Mouse (Mus musculus): ENCODE measurements around the gene Pigq. TPM values are rescaled to one million over a fixed set of nuclear protein-coding genes. Genes with fewer than 3 reads are reported as not detected.

Gene Pigq
- total RNA-seq, 2 experiments from 2014 or later: 135 to 137 TPM

DNA sequence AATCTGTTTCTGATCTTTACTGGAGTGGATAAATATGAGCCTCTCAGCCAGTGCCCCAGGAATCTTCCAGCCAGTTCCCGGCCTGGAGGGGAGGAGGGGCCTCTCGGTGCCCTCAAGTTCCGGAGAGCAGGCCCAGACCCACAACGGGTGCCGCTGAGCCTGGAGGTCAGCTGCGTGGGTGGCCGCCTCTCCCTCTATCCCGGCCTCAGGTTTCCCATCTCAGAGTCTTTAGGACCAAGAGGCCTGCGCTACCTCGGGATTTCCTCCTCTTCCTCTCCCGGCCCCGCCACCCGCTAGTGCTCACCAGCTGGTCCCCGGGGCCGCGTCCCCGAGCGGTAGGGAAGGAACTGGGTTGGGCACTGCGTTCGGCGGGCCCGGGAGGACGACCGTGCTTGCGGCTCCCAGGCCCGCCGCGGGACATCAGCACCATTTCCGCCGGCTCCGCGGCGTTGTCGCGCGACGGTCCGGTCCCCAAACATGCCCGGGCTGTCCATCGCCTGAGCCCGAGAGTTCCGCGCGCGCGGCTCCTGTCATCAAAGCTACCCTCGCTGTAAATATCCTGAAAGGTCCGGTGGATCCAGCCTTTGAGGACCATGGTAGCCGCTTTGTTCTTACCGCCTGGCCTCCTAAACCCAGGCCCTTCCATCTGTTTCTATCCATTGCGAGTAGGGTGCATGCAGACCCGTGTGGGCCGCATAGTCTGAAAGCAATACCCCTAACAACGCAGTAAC, 3.1 kb downstream of the Pigq start:
- DNase-seq (ENCODE audit: extremely low spot score in 1 of 2, low spot score in 1 of 2): peak; percentile 77 to 81

DNA sequence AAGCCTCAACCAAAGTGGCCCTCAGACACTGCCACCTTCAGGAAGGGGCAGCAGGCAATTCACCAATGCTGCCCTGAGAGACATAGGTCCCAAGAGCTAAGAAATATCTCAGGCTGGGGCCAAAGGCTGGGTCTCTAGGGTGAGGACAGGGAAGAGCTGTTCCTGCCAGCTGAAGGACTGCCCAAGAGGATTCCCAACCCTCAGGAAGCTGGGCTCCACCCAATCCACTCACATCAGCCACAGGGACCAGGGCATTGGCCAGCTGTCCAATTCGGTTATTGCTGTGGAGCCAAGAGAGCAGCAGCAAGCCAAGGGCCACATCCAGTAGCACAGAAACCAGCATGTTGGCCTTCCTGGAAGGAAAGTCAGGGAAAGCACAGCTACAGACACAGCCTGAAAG, 10.2 kb downstream of the Pigq start:
- no peak for DNase-seq (ENCODE audit: extremely low spot score in 1 of 2, low spot score in 1 of 2)

DNA sequence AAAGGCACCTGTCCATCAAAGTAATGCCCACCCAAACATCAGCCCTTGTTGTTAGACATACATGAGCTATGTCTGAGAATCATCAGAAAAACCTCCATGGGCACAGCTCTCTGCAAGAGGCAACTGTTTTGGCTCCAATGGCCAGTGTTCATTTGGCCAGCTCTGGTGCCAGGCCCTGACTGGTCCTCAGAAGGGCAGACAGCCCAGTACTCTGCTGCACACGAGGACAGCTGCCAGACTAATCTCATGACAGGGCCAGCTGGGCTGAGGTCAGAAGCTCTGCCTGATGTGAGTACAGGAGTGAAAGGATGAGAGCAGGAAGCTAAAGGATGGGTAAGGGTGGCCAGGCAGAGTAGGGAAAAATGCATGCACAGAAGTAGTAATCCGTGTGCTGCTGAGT, 19.4 kb downstream of the Pigq start:
- DNase-seq (ENCODE audit: extremely low spot score in 1 of 2, low spot score in 1 of 2): no peak

DNA sequence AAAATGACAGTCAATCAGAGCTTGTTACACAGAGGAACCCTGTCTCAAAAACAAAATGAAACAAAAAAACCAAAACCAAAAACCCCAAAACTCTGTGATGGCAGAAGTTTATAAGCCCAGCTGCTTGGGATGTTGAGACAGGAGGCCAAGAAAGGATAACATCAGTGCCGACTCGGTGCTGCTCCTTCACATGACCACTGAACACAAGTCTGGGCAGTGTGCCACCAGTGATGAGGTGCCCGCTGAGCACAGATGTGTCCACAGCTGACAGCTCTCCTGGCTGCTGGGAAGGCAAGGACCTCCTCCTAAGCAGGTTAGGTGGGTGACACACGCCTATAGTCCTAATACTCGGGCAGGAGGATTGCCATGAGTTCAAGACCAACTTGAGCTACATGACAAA, 22.6 kb downstream of the Pigq start:
- DNase-seq (ENCODE audit: extremely low spot score in 1 of 2, low spot score in 1 of 2): no peak

DNA sequence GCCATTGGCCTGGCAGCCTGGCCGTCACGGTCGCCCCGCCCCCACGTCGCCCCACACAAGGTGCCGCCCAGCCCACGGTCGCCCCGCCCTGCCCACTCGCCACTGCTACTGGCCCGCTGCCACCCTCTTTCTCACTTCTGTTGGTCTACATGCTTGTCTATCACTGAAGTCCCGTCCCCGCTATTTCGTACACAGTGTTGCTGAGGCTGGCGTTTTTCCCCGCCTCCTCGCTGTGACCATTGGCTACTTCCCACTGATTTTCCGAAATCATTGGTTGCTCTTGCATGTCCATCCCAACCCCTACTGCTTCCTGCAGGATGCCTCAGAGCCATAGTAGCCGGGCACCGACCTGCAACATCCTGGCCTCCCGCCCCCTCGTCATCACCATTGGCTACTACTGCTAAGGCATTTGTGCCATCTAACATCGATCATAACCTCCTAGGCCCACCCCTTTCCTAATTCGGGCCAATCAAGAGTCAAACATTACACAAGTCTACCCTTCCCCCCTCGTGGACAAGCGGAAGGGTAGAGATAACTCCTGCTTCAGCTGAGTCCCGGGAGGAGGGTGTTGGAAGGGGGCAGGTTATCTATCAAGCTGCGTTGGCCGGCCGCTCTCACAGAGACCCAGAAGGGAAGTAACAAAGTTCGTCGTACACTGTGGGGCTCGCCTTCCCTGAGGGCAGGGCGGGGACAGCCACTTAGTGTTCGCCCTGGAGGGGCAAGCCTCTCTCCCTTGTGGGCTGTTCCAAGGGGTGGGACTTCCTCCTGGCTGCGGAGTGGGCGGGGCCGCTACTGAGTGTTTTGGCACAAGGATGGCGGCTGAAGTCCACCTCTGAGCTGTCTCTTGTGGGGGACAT, 24.7 kb downstream of the Pigq start:
- DNase-seq (ENCODE audit: extremely low spot score in 1 of 2, low spot score in 1 of 2): peak; percentile 100

DNA sequence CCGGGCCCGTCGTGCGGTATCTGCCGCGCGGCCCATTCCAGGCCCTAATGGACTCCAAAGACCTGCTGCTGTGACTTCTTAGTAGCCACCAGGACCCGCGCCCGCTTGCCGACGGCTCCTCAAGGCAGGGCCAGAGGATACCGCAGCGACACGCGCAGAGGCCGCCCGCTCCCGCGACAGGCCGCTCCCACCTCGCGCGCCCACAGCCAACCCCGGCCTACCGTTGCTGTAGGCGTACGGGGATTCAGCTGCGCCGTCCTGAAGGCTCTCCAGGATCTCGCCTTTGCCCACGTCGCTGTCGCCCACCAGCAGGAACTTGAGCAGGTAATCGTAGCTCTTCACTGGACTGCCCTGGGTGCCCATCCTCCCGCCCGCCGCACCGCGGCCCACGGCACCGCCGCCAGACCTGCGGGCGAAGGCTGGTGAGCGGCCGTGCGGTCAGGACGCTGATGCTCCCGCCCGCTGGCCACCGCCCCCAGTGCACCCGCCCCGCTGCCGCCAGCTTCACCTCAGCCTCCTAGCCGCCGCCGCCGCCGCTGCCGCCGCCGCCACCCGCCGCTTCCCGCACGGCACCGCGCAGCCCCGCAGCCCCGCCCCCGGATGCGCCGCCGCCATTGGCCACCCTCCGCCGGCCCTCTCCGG, 25.5 kb downstream of the Pigq start, which contains the start of gene Rab40c:
Rab40c (minus strand) TSS at position 584 of the 642 bp plus-strand sequence.
- peak in 1 of 2 experiments; percentile 23 for DNase-seq (ENCODE audit: extremely low spot score in 1 of 2, low spot score in 1 of 2)

DNA sequence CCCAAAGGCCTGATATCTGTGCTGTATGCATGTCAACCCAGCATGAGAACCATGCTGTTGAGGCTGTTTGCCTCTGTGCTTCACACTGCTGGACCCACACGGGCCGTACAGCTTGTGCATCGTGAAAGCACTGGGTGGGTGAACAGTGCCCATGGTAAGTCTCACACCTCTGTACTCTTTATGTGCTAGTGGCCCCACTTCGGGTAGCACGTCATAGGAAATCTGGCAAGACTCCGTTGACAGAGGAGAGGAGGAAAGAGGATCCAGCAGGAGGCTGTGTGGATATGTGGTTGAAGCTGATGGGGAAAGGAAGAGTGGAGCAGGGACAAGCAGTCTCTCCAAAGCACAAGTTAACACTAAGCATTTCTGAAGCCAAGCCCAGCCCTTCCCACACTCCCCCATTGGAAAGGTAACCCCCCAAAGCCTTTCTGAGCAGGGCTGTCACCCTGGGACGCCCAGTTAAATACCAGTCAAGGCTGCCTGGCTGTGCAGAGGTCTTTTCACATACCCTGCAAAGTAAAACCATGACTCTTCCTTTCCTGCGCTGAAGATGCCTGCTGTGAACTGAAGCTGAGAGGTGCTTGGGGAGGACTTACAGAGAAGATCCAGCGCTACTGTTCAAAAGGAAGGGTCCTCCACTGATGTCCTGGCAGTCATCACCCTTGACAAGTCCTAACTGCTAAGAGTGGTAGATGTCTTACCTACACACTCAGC, 26.5 kb downstream of the Pigq start:
- no peak for DNase-seq (ENCODE audit: extremely low spot score in 1 of 2, low spot score in 1 of 2)

DNA sequence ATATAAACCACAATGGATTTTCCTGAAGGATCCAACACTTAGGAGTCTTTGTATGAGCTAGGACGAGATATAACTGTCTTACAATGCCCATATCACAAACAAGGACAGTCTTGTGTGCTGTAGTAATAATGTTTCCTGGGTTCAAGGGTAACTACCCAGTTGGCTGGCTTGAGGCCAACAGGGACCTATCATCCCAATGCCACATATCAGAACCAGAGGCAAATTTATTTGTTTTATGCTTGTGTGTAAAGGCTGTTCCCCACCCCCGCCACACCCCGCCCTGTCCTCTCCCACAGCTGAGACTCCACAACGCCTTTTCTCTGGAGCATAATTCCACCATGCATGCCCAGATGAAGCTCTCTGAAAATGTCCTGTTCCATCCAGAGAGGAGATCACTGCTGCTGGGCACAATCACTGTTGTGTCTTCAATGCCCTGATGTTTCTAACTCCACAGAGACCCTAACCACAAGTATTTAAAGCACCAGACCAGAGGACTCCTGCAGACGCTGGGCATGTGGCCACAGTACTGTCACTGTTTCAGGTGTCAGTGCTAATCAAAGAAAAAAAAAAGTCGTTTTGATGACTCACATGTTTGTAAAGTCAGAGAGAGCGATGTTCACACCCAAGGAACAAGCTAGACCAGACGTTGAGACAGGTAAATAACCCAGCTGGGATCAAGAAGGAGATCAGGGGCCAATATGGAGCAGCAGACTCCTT, 27.6 kb downstream of the Pigq start:
- no peak for DNase-seq (ENCODE audit: extremely low spot score in 1 of 2, low spot score in 1 of 2)

DNA sequence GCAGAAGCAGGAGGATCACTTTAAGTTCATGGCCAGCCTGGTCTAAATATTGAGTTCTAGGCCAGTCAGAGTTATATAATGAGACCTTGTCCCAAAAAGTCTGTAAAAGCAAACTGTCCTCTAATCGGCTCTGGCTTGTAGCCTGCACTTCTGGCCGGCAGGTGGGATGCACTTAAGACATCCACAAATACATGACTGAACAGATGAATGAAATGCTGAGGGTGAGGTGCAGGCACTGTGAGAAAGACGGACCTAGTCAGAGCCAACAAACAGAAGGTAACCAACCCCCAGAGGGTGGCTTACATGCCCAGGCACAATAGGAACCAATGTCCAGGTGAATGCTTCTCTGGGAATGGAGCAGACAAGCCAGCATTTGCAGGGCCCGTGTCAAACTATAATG, 30.4 kb downstream of the Pigq start:
- no peak for DNase-seq (ENCODE audit: extremely low spot score in 1 of 2, low spot score in 1 of 2)

DNA sequence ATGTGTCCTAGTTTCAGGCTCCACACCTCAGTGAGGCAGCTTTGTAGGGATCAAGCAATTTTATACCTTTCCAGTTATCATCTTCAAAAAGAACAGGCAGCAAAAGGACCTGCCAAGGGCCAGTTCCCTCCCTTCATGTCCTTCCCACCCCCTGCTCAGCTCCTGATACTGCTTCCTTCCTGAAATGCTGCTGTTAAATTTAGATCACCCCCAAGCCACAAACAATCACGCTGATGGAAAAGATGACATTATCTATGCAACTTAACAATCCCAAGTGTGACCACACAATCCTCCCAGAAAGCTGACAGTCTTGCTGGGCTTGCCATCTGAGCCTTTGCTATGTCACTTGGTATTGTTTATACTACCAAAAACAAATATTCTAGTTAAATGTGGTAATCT, 30.9 kb downstream of the Pigq start:
- no peak for DNase-seq (ENCODE audit: extremely low spot score in 1 of 2, low spot score in 1 of 2)

DNA sequence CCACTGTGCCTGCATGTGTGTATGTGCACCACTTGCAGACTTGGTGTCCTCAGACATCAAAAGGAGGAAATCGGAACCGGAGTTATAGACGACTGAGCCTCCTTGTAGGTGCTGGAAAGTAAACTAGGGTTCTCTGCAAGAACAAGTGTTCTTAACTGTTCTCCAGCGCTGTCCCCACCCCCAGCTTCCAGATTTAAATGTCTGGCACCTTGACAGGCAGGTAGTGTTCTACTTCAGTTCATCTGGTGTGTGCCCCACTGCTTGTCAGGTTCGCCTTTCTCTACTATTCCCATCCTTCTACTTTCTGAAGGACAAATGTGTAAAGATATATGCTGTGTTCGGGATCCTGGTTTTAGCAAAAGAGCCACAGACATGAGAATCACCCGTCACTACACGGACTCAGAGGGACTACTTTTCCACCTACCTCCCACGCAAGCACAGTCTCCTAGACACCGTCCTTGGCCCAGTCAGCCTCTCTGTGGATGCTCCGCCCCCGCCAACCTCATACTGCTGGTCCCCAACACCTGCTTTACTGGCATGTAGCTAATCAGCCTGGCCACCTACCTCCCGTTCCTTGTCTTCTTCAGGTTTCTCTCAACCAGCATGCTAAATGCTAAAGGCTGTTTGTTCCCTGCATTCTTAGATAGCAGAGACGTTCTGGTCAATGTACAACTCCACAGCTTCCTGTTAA, 31.4 kb downstream of the Pigq start:
- DNase-seq (ENCODE audit: extremely low spot score in 1 of 2, low spot score in 1 of 2): peak; percentile 33 to 47

DNA sequence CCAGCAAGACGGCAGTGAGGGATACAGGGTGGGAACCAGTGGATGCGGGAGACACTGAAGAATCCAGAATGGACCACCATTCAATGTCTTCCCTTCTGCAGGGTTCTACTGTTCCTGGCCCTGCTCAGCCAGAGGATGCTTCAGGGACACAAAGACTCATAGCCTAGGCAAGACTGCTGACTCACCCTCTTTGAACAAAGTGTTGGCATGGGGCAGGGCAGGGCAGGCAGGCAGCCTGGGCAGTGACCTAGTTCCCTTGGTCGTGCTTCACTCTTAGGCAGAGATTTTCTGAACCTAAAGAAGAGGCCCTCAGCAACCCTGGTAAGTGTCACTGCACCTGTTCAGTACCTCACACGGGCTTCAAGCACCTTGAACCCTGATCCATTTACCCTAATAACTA, 32.9 kb downstream of the Pigq start:
- DNase-seq (ENCODE audit: extremely low spot score in 1 of 2, low spot score in 1 of 2): no peak

DNA sequence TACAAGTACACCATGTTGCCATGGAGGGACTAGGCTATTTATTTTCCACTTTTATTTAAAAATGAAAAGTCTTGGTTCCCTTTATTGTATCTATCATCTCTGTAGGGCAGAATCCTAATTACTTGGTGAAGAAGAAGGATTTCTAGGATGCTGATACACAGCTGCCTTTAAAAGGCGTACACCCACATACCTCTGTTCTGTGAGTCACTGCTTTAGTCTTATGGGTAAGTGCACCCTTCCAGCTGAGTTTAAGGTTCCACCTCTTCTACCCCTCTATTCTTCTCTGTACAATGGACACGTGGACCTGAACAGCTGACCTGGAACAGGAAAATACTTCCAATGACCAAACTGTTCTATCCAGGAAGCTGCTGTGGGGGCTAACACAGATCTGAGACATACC, 37.1 kb downstream of the Pigq start:
- no peak for DNase-seq (ENCODE audit: extremely low spot score in 1 of 2, low spot score in 1 of 2)

DNA sequence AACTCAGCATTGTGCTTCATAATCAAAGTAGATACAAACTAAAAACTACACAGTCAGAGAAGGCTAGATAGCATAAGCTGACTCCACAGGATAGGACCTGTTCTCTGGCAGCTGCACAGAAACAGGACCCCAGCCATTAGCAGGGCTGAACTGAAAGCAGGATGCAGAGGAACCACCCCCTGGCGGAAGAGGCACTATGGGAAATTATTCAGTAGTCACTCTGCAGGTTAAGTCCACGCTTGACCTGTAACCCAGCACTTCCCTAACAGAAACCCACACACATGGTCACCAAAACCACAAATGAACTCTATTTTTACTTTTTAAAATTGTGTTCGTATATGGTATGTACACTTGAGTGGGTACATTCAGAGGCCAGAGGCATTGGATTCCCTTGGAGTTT, 41.7 kb downstream of the Pigq start:
- no peak for DNase-seq (ENCODE audit: extremely low spot score in 1 of 2, low spot score in 1 of 2)

DNA sequence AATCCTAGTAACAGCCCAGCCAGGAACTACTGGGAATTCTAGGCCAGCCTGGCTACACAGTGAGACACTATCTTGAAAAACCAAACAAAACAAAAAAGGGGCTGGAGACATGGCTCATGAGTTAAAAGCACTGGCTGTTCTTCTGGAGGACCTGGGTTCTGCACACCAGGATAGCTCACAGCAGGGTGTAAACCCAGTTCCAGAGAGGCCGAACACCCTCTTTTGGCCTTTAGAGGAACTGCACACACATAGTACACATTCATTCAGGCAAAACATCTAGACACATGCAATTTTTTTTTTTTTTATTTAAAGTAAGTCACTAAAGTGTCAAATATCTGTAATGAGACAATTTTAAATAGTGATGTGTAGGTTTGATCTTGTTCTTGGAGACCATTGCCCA, 44.5 kb downstream of the Pigq start:
- DNase-seq (ENCODE audit: extremely low spot score in 1 of 2, low spot score in 1 of 2): no peak

DNA sequence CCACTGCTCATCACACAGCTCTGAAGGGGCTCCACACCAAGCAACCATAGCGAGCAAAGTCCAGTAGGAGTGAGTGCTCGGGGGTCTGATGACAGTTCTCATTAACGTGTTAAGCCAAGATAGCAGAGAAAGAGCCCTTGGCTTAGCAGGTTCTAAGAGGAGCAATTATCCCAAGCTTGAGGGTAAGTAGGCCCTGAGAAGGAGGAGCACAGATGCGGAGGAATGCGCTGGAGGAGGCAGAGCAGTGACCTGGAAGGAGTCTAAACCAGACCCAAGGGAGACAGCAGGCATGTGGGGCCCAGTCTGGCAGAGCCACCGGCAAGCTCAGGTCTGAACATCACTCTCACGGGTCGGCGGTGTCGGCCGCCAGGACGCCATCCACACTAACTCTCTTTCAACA, 48.8 kb downstream of the Pigq start:
- no peak for DNase-seq (ENCODE audit: extremely low spot score in 1 of 2, low spot score in 1 of 2)

DNA sequence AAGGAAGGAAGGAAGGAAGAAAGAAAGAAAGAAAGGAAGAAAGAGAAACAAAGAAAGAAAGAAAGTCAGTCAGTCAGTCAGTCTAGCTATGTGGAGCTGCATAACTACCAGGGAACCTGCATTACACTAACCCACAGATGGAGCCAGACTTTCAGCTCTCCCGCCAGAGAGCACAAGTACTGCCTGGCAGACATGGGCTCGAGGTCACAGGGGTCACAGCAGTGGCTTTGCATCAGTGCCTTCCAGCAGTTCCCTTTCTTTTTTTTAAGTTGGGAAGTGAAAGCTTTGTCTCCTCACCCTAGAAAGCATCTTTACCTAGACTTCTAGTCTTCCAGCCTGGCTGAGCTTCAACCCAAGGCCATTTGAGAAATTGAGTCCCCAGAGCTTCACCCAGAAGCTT, 49.3 kb downstream of the Pigq start:
- no peak for DNase-seq (ENCODE audit: extremely low spot score in 1 of 2, low spot score in 1 of 2)

DNA sequence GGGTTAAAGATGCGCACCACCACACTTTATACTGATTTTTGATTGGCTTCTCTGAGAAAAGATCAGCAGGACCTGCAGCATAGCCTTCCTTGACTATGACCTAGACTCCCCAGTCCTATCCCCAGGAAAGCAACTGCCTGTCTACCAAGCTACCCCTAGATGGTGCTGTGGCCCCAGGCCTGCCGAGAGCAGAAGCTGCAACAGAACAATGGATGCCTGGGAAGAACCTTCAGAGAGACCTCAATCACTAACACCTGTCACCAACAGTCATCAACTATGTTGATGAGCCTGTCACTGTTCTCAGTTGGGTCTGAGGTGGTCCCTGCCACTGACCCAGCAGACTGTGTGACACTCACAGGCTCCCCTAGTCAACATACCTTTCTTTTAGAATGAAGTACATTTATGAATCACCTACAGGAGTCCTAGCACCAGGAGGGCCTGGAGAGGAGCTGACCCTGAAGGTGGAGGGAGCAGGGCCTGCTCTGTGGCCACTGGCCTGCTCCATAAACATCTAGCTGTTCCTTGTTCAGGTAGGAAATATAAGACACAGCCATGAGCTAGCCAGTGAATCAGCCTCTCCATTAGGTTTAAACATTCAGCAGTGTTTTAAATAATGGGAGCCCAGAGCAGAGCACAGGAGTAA, 50.6 kb downstream of the Pigq start:
- DNase-seq (ENCODE audit: extremely low spot score in 1 of 2, low spot score in 1 of 2): peak in 1 of 2 experiments; percentile 59

DNA sequence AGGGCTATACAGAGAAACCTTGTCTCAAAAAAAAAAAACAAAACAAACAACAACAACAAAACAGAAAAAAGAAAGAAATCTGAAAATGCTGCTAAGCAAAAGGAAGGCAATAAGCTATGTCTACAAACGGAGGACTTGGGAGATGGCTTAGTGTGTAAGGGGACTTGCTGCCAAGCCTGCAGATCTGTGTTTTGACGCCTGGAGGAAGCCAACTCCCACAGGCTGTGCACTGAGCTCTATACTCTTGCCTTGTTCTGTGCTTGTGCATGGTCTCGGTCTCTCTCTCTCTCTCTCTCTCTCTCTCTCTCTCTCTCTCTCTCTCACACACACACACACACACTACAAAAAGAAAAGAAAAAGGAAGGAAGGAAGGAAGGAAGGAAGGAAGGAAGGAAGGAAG, 55.9 kb downstream of the Pigq start:
- no peak for DNase-seq (ENCODE audit: extremely low spot score in 1 of 2, low spot score in 1 of 2)

Data from layer of hippocampus, postnatal 25 days (tissue).